Mouse (Mus musculus): ENCODE results near the gene Tex13a. TPM values are rescaled to one million over a fixed set of nuclear protein-coding genes. Genes with fewer than 3 reads are reported as not detected.

Tex13a gene
- not detected in 2 replicates for polyA plus RNA-seq (2015; fragmentation: Nextera tagmentation; extraction: Ambion mirVana)

DNA sequence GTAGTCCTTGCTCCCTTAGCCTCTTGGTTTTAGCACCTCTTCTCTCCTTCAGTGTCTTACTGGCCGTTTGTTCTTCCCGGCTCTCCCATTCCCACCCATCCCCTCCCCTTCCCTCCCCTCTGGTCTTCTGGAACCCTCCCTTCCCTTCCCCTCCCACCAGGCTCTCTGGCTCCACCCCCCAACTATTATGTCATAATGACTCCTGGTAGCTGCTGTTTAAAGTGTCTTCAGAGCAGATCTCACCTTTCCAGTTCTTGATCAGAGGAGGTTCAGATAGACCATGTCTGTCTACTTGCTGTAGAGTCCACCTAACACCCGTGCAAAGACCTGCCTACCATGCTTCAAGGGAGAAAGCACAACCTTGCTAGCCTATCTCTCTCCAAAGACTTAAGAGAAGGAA is at the start of gene Tex13a:
TSS of gene Tex13a (minus strand) at position 101 of the 400 bp plus-strand sequence.
- no peak within 1 kb of the TSS for H3K4me2 ChIP-seq
- WGBS (ENCODE audit: insufficient replicate concordance), result 54% methylated on average over 3 of the region's 3 CpGs
- H3K9me3 ChIP-seq (replicated peaks), result no peaks in the 10 kb centered on the region
- H3K36me3 ChIP-seq, result no peaks in the 10 kb centered on the region
- no peaks in the 10 kb centered on the region for H3K4me1 ChIP-seq (replicated peaks)
- H3K9ac ChIP-seq, result no peak within 1 kb of the TSS
- no peak within 1 kb of the TSS for H3K27ac ChIP-seq
- ATAC-seq (ENCODE audit: low read depth), result no peak
- no peaks in the 10 kb centered on the region for H3K27me3 ChIP-seq
- no peak for DNase-seq
- H3K4me3 ChIP-seq (replicated peaks), result no peak within 1 kb of the TSS

DNA sequence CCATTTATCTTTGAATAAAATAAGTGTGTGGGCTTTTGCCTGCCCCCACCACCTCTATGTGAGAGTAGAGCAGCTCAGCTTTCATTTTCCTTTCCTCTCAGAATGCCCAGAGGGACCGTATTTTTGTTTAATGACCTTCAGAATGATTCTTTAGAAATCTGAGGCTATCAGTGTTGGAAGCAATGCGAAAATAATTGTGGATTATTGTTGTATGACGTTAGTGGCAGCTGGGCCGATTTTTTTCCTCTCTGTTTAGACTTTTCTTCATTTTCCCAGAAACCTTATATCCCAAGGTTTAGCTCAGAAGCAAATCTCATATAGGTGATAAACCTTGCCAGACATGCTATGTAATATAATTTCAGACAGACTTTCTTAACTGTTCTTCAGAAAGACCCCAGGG is 25.2 kb upstream of the Tex13a start:
- no peaks in the 10 kb centered on the region for H3K4me1 ChIP-seq (replicated peaks)
- H3K27ac ChIP-seq, result no peak overlapping the region
- WGBS (ENCODE audit: insufficient replicate concordance), result 59% methylated on average over 4 of the region's 4 CpGs
- H3K36me3 ChIP-seq, result no peaks in the 10 kb centered on the region
- H3K4me2 ChIP-seq, result no peak overlapping the region
- H3K9me3 ChIP-seq (replicated peaks), result no peaks in the 10 kb centered on the region
- ATAC-seq (ENCODE audit: low read depth) (no peak), DNase-seq (no peak)
- no peak overlapping the region for H3K4me3 ChIP-seq (replicated peaks)
- H3K27me3 ChIP-seq, result no peaks in the 10 kb centered on the region
- H3K9ac ChIP-seq, result no peak overlapping the region

DNA sequence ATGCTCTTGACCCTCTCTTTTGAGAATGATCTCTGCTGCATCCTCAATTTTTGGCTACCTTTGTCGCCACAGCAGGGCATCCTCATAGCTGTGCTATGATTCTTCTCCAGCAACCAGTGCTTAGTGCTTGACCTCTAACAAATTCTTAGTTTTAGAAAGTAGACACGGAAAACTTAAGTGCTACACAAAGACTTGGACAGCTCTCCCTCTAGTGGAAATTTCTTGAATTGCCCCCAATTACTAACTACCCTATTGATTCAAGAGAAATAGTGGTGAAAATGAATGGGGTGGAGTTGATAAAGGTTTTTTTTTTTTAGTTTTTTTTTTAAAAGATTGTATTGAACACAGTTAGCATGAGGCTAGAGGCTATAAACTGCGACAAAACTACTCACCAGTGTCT is 39.2 kb downstream of the Tex13a start:
- H3K36me3 ChIP-seq, result no peaks in the 10 kb centered on the region
- no peak overlapping the region for H3K9ac ChIP-seq
- 14% methylated on average over 3 of the region's 3 CpGs for WGBS (ENCODE audit: insufficient replicate concordance)
- no peaks in the 10 kb centered on the region for H3K4me1 ChIP-seq (replicated peaks)
- no peak for ATAC-seq (ENCODE audit: low read depth)
- no peaks in the 10 kb centered on the region for H3K9me3 ChIP-seq (replicated peaks)
- no peaks in the 10 kb centered on the region for H3K27me3 ChIP-seq
- H3K27ac ChIP-seq, result no peak overlapping the region
- no peak overlapping the region for H3K4me3 ChIP-seq (replicated peaks)
- DNase-seq, result no peak
- H3K4me2 ChIP-seq, result no peak overlapping the region

All from liver, embryonic 13.5 days (tissue).